Mouse (Mus musculus) heart, postnatal 0 days (tissue): ENCODE data around the gene Tcf12. TPM values are rescaled to one million over a fixed set of nuclear protein-coding genes. Genes with fewer than 3 reads are reported as not detected.

Experiments
- ATAC-seq: fragments of 200-750 bp; cut with Nextera tagmentation; 2 replicates; pipeline ENCODE4 v1.8.0; 2017; ENCODE audit warnings: low read depth, moderate number of reproducible peaks, moderate library complexity; ENCODE audit not compliant: insufficient read depth
- DNase-seq: peaks from one replicate; pipeline ENCODE4 v3.0.0-alpha.2; 2016; ENCODE audit warnings: low spot score
- H3K27ac ChIP-seq: fragments of 300-500 bp; sonication (generic); 2 replicates; pipeline ENCODE4 v1.5.1; 2014; ENCODE audit warnings: low read depth, mild to moderate bottlenecking
- H3K27me3 ChIP-seq: fragments of 300-500 bp; sonication (generic); 2 replicates; pipeline ENCODE4 v1.6.1; 2014; ENCODE audit warnings: low read length, mixed read lengths; ENCODE audit not compliant: control insufficient read depth, insufficient read depth
- H3K36me3 ChIP-seq: fragments of 300-500 bp; sonication (generic); replicated peaks from 2 replicates; pipeline ENCODE4 v1.6.1; 2014; ENCODE audit warnings: low read length, mixed read lengths; ENCODE audit not compliant: control insufficient read depth, insufficient read depth
- H3K4me1 ChIP-seq: fragments of 300-500 bp; sonication (generic); 2 replicates; pipeline ENCODE4 v1.6.1; 2014; ENCODE audit warnings: antibody characterized with exemption; ENCODE audit not compliant: control insufficient read depth, insufficient read depth
- H3K4me2 ChIP-seq: fragments of 300-500 bp; sonication (generic); 2 replicates; pipeline ENCODE4 v1.6.1; 2014; ENCODE audit warnings: low read depth, mild to moderate bottlenecking, low read length, moderate library complexity
- H3K4me3 ChIP-seq: fragments of 300-500 bp; sonication (generic); 2 replicates; pipeline ENCODE4 v1.5.1; 2014; ENCODE audit warnings: low read depth, low read length
- H3K9ac ChIP-seq: fragments of 300-500 bp; sonication (generic); replicated peaks from 2 replicates; pipeline ENCODE4 v1.6.1; 2014; ENCODE audit warnings: low read depth, low read length, mixed read lengths
- H3K9me3 ChIP-seq: fragments of 300-500 bp; sonication (generic); replicated peaks from 2 replicates; pipeline ENCODE4 v1.6.1; 2016; ENCODE audit warnings: low read length; ENCODE audit not compliant: control insufficient read depth
- CTCF ChIP-seq: IDR thresholded peaks from 2 replicates; pipeline ENCODE4 v1.5.1; 2016; ENCODE audit warnings: antibody characterized with exemption, control low read depth, low read depth
- EP300 ChIP-seq: IDR thresholded peaks from 2 replicates; pipeline ENCODE4 v1.6.1; 2016; ENCODE audit warnings: antibody characterized with exemption, low read depth
- WGBS: fragments of 180-500 bp; shearing (Covaris S2); extraction: QIAGEN DNeasy Blood & Tissue Kit; methylation state at CpG from one replicate; pipeline ENCODE4 v1.1.7; 2014; 5-methylcytosine and 5-hydroxymethylcytosine counted together
- polyA plus RNA-seq: library from polyadenylated mRNA; unstranded; fragments of >200 nt; fragmentation: Nextera tagmentation; extraction: Ambion mirVana; gene quantifications from 2 replicates; pipeline ENCODE4 v1.2.1, GENCODE M21; 2015
- total RNA-seq: library from RNA; depleted of rRNA; stranded (reverse); fragments of >200 nt; gene quantifications from 2 replicates; pipeline ENCODE4 v1.2.3, GENCODE M21; 2014; ENCODE audit warnings: low replicate concordance

Tcf12 gene
- total and polyA plus RNA-seq, 2 experiments from 2014 or later: 14.3 to 69.4 TPM

GRCm38 (mm10) chr9:71990376-71990775, 121.3 kb downstream of the Tcf12 start:
- Histone ChIP-seq H3K27me3 (no peaks in the 10 kb centered on the region), H3K9me3 (no peaks in the 10 kb centered on the region), H3K27ac (no peak overlapping the region), H3K9ac (no peak overlapping the region), H3K4me3 (no peak overlapping the region), H3K36me3 (no peaks in the 10 kb centered on the region), H3K4me2 (no peak overlapping the region), H3K4me1 (0 out of 2 replicates have a peak, but pooled peaks cover 4% of the 10 kb centered on the region)
- WGBS: 75% methylated on average over 1 of the region's 1 CpGs
- ATAC-seq (no peak), DNase-seq (no peak)
- TF ChIP-seq EP300: no peak
- TF ChIP-seq CTCF: no peak

- no peak overlapping the region for H3K9ac ChIP-seq
Measured at GRCm38 (mm10) chr9:71989663-71990062, 122.0 kb downstream of the Tcf12 start.

GRCm38 (mm10) chr9:71986716-71987115, 125.0 kb downstream of the Tcf12 start:
- no peak overlapping the region for H3K4me2 ChIP-seq
- no peaks in the 10 kb centered on the region for H3K36me3 ChIP-seq
- H3K4me3 ChIP-seq: no peak overlapping the region
- ATAC-seq (no peak), DNase-seq (no peak)
- H3K9me3 ChIP-seq: no peaks in the 10 kb centered on the region
- no peaks in the 10 kb centered on the region for H3K27me3 ChIP-seq
- 0 out of 2 replicates have a peak, but pooled peaks cover 4% of the 10 kb centered on the region for H3K4me1 ChIP-seq
- TF ChIP-seq EP300 (no peak), CTCF (no peak)
- no peak overlapping the region for H3K9ac ChIP-seq
- H3K27ac ChIP-seq: no peak overlapping the region
- 90% methylated on average over 2 of the region's 2 CpGs for WGBS

More at GRCm38 (mm10) chr9:71989663-71990062, 122.0 kb downstream of the Tcf12 start:
- no peak for ATAC-seq
- 70% methylated on average over 1 of the region's 1 CpGs for whole genome bisulfite sequencing
- Histone ChIP-seq H3K27ac (no peak overlapping the region), H3K4me2 (no peak overlapping the region), H3K9me3 (no peaks in the 10 kb centered on the region), H3K4me1 (0 out of 2 replicates have a peak, but pooled peaks cover 4% of the 10 kb centered on the region), H3K4me3 (no peak overlapping the region), H3K27me3 (no peaks in the 10 kb centered on the region), H3K36me3 (no peaks in the 10 kb centered on the region)
- no peak for TF ChIP-seq CTCF
- no peak for TF ChIP-seq EP300
- no peak for DNase-seq

- DNase-seq: no peak
- Histone ChIP-seq H3K27ac (no peak overlapping the region), H3K4me1 (peaks cover 10% of the 10 kb centered on the region), H3K9me3 (no peaks in the 10 kb centered on the region), H3K36me3 (no peaks in the 10 kb centered on the region), H3K4me2 (no peak overlapping the region), H3K27me3 (no peaks in the 10 kb centered on the region), H3K9ac (no peak overlapping the region), H3K4me3 (no peak overlapping the region)
- WGBS: 96% methylated on average over 1 of the region's 1 CpGs
- no peak for ATAC-seq
- TF ChIP-seq CTCF: no peak
- TF ChIP-seq EP300: no peak
Measured at GRCm38 (mm10) chr9:71982826-71983225, 128.8 kb downstream of the Tcf12 start.

- no peaks in the 10 kb centered on the region for H3K27me3 ChIP-seq
- no peak overlapping the region for H3K9ac ChIP-seq
- no peak overlapping the region for H3K27ac ChIP-seq
- 88% methylated on average over 3 of the region's 3 CpGs for WGBS
- no peak for TF ChIP-seq CTCF
- no peak for TF ChIP-seq EP300
- no peaks in the 10 kb centered on the region for H3K36me3 ChIP-seq
- no peak overlapping the region for H3K4me3 ChIP-seq
- H3K4me1 ChIP-seq: peaks cover 18% of the 10 kb centered on the region
- H3K9me3 ChIP-seq: no peaks in the 10 kb centered on the region
- DNase-seq (no peak), ATAC-seq (no peak)
- H3K4me2 ChIP-seq: no peak overlapping the region
Measured at GRCm38 (mm10) chr9:71981071-71981470, 130.6 kb downstream of the Tcf12 start.

GRCm38 (mm10) chr9:71980579-71980978, 131.1 kb downstream of the Tcf12 start:
- no peak for DNase-seq
- TF ChIP-seq CTCF (no peak), EP300 (no peak)
- no peaks in the 10 kb centered on the region for H3K9me3 ChIP-seq
- peaks cover 18% of the 10 kb centered on the region for H3K4me1 ChIP-seq
- no peak for ATAC-seq
- H3K9ac ChIP-seq: no peak overlapping the region
- H3K27ac ChIP-seq: no peak overlapping the region
- no peak overlapping the region for H3K4me3 ChIP-seq
- WGBS: 38% methylated on average over 2 of the region's 2 CpGs
- no peaks in the 10 kb centered on the region for H3K36me3 ChIP-seq
- H3K27me3 ChIP-seq: no peaks in the 10 kb centered on the region
- H3K4me2 ChIP-seq: no peak overlapping the region
